In genomic region chr15:67301871-67302363, GRCm38 (mm10) we compare ENCODE assay signal across 11 mouse cellular contexts.
DNase-seq lines count a peak whose midpoint lies in the region; ATAC-seq lines count a peak whose summit lies in the region.
"Had no signal": no experiment of that assay in that cellular context is flagged by ENCODE, and none has a peak within 500 bp of the region (broad histone marks: within the 10 kb centered on the region; RNA-seq: fewer than 3 reads in every experiment).

No protein-coding gene starts in this region.

- H3K27me3 ChIP-seq in liver, embryonic 12.5 days (replicated peaks), result no peaks in the 10 kb centered on the region
- H3K27me3 ChIP-seq: hindbrain, embryonic 15.5 days; midbrain, embryonic 12.5 days had no signal

- no peaks in the 10 kb centered on the region for H3K4me1 ChIP-seq in liver, embryonic 12.5 days
- H3K4me1 ChIP-seq: hindbrain, embryonic 15.5 days; midbrain, embryonic 12.5 days had no signal

- peak; percentile 6 for DNase-seq in liver
- DNase-seq in gastrocnemius, postnatal 25 days, result peak; percentile 40
- peak; percentile 40 for DNase-seq in kidney, adult 9 months
- peak; percentile 48 to 84 for DNase-seq in lung, postnatal 4 days
- no peak for DNase-seq in left cerebral cortex, adult 8-10 months (ENCODE audit: low spot score in 2 of 2)

- no peaks in the 10 kb centered on the region for H3K36me3 ChIP-seq in liver, embryonic 12.5 days
- H3K36me3 ChIP-seq: G1E; hindbrain, embryonic 15.5 days; midbrain, embryonic 12.5 days had no signal

- no peak overlapping the region for H3K27ac ChIP-seq in liver, embryonic 12.5 days
- H3K27ac ChIP-seq: hindbrain, embryonic 15.5 days; midbrain, embryonic 12.5 days had no signal

- WGBS in liver, embryonic 12.5 days (ENCODE audit: insufficient replicate concordance), result 72% methylated on average over 6 of the region's 6 CpGs

- no peak for ATAC-seq in liver, embryonic 12.5 days
- ATAC-seq in erythroblast, adult 5-6 weeks (replicated peaks; ENCODE audit: low FRiP score, poor library complexity, severe bottlenecking), result no peak
- ATAC-seq in erythroid progenitor cell, adult 5-6 weeks (replicated peaks; ENCODE audit: low FRiP score, poor library complexity, severe bottlenecking), result no peak

- no peaks in the 10 kb centered on the region for H3K9me3 ChIP-seq in liver, embryonic 12.5 days (replicated peaks)
- H3K9me3 ChIP-seq: G1E; hindbrain, embryonic 15.5 days; midbrain, embryonic 12.5 days had no signal

- no peak overlapping the region for H3K9ac ChIP-seq in liver, embryonic 12.5 days
- H3K9ac ChIP-seq: hindbrain, embryonic 15.5 days; midbrain, embryonic 12.5 days had no signal

- no peak overlapping the region for H3K4me3 ChIP-seq in liver, embryonic 12.5 days
- H3K4me3 ChIP-seq: hindbrain, embryonic 15.5 days; midbrain, embryonic 12.5 days had no signal

- H3K4me2 ChIP-seq in liver, embryonic 12.5 days, result no peak overlapping the region
- H3K4me2 ChIP-seq: hindbrain, embryonic 15.5 days; midbrain, embryonic 12.5 days had no signal

Comparison
In these comparisons a context has a peak if more than half of its experiments do, and no peak if none do; other contexts are left out.
1. DNase-seq: peak in liver (single experiment), gastrocnemius, postnatal 25 days (single experiment), kidney, adult 9 months (single experiment) and lung, postnatal 4 days (2 of 2); none in left cerebral cortex, adult 8-10 months (0 of 2).